Mouse (Mus musculus): Measurements from ENCODE around the gene Gabrg1. TPM values are rescaled to one million over a fixed set of nuclear protein-coding genes. Genes with fewer than 3 reads are reported as not detected.

The Gabrg1 gene
- 17.3 and 25.7 TPM in 2 replicates for polyA plus RNA-seq (2014; fragmentation: Nextera tagmentation; extraction: Ambion mirVana)

DNA sequence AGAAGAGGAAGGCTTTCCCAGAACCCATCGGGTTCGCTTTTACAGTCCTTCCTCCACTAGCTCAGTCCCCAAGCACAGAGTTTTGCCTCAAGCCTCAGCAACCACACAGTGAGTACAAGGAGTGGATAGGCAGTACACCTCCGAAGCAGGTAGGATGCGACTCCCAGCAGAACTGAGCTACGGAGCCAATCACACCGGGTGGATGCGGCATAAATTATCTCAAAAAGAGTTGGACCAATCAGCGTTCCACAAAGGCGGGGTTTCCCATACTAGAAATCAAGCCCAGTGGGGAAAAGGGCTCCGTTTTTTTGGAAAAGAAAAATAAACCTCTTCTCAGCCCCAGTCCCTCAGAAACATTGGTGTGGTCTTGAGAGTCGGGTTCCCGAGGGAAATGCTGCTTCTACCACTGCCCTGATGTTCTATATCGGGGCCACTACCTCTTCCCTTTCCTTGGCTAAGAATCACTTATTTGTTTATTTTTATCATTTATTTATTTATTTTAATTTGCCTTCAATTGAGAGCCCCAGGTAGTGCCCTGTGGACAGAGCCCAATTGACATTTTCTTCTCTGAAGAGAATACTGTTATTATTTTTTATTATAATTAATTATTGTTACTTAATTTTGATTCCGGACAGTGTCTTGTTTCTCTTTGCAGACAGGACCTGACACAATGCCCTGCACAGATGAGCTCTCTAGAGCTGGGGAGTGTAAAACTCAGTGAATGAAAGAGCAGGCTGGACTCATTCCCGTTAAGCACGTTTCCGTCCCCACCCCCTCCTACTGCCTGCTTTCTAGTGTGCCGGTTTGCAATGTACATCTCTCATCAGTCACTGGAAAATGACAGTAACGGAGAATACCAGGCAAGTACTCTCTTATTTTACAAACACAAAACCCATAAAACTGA is at the start of gene Gabrg1:
Gene Gabrg1 (minus strand): TSS at position 426 of the 904 bp plus-strand sequence.
- Histone ChIP-seq H3K4me3 (replicated peaks; ENCODE audit: low read length) (peak within 1 kb of the TSS; percentile 54), H3K27ac (peak within 1 kb of the TSS; percentile 75), H3K36me3 (replicated peaks; ENCODE audit: control insufficient read depth, insufficient read depth) (no peaks in the 10 kb centered on the region), H3K9ac (peak within 1 kb of the TSS; percentile 57), H3K9me3 (ENCODE audit: control insufficient read depth, low read length) (no peaks in the 10 kb centered on the region), H3K4me1 (replicated peaks; ENCODE audit: control insufficient read depth, insufficient read depth, low read length) (no peaks in the 10 kb centered on the region), H3K4me2 (replicated peaks) (peak within 1 kb of the TSS; percentile 86), H3K27me3 (ENCODE audit: control insufficient read depth, insufficient read depth, low read length) (no peaks in the 10 kb centered on the region)
- WGBS: 1% methylated on average over 19 of the region's 19 CpGs
- ATAC-seq (ENCODE audit: low FRiP score) (peak; percentile 92), DNase-seq (ENCODE audit: low spot score) (peak; percentile 78)

DNA sequence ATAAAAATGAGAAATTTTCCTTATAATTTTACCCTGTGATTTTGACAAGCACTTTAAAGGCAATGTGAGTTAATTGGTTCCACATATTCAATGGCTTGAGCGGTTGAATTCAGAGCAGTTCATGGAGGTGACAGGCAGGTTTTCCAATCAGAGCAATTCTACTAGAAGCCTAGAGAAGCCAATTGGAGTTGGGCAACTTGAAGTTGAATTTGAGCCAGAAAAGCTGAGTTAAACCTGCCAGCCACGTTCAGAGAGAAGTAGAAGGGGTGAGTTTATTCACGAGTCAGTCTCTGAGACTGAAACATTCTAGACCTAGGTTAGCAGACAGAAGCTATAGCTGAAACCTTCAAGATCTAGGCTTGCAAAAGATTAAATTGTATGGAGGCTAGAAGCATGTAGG is 41.6 kb upstream of the Gabrg1 start:
- no peak overlapping the region for H3K9ac ChIP-seq
- ATAC-seq (ENCODE audit: low FRiP score) (no peak), DNase-seq (ENCODE audit: low spot score) (no peak)
- H3K27ac ChIP-seq: no peak overlapping the region
- no peak overlapping the region for H3K4me2 ChIP-seq (replicated peaks)
- H3K27me3 ChIP-seq (ENCODE audit: control insufficient read depth, insufficient read depth, low read length): no peaks in the 10 kb centered on the region
- H3K9me3 ChIP-seq (ENCODE audit: control insufficient read depth, low read length): no peaks in the 10 kb centered on the region
- H3K36me3 ChIP-seq (replicated peaks; ENCODE audit: control insufficient read depth, insufficient read depth): no peaks in the 10 kb centered on the region
- 86% methylated on average over 3 of the region's 3 CpGs for WGBS
- no peak overlapping the region for H3K4me3 ChIP-seq (replicated peaks; ENCODE audit: low read length)
- H3K4me1 ChIP-seq (replicated peaks; ENCODE audit: control insufficient read depth, insufficient read depth, low read length): no peaks in the 10 kb centered on the region

DNA sequence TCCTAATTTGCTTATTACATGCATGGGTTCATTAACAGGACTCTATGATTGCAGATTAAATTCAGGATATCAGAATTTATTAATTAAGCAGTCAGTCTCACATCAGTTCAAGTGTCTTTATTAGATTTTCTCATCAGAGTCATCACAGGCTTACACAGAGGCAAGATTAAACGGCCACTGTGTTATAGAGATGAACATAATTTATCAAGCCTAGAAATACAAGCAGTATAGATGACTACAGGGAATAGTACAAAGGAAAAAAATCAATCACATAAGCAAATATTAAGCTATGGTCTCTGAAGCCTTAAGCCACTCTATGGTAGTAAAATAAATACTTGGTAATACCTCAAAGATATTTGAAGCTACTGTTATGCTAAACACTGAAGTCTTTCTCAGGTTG is 27.7 kb upstream of the Gabrg1 start:
- ATAC-seq (ENCODE audit: low FRiP score): peak; percentile 31; the same call in 1 of the 2 replicates

DNA sequence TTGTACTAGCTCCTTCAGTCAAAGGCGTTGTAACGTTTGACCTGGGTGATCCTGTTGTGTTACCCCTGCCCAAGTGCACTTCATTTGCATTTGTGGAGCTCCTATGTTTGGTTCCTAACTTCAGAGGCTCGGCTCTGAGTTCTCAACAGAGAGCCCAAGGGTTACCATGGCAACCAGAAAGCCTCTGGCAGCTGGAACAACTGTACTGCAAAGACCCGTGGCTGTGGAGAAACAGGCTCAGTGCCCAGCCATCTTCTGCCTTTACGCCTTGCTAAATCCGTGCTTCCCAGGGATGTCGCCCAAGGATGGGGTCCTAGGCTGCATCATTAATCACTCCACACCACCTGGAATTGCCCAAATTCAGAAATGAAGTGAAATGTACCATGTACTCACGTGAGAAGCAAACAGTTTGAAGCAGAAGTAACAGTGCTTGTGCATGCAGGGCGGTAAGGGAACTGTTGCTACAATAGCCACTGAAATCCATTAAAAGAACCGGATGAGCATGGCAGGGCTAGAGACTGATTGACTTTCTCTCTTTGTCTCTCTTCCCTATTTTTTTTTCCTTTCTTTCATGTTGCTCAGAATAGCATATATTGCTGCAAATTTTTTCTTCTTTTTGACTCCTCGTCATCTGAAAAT is 798 bp upstream of the Gabrg1 start:
- Histone ChIP-seq H3K9me3 (ENCODE audit: control insufficient read depth, low read length) (no peaks in the 10 kb centered on the region), H3K4me2 (replicated peaks) (peak overlapping the region; percentile 86), H3K27me3 (ENCODE audit: control insufficient read depth, insufficient read depth, low read length) (no peaks in the 10 kb centered on the region), H3K36me3 (replicated peaks; ENCODE audit: control insufficient read depth, insufficient read depth) (no peaks in the 10 kb centered on the region), H3K9ac (peak overlapping the region; percentile 57), H3K27ac (peak overlapping the region; percentile 75), H3K4me3 (replicated peaks; ENCODE audit: low read length) (peak overlapping the region; percentile 54), H3K4me1 (replicated peaks; ENCODE audit: control insufficient read depth, insufficient read depth, low read length) (no peaks in the 10 kb centered on the region)
- ATAC-seq (ENCODE audit: low FRiP score) (peak; percentile 96), DNase-seq (ENCODE audit: low spot score) (peak; percentile 85)
- WGBS: 2% methylated on average over 11 of the region's 11 CpGs

More for the DNA sequence above, 27.7 kb upstream of the Gabrg1 start:
- no peak overlapping the region for H3K27ac ChIP-seq
- no peak for DNase-seq (ENCODE audit: low spot score)
- 38% methylated on average over 1 of the region's 1 CpGs for WGBS
- H3K4me3 ChIP-seq (replicated peaks; ENCODE audit: low read length): no peak overlapping the region
- H3K4me1 ChIP-seq (replicated peaks; ENCODE audit: control insufficient read depth, insufficient read depth, low read length): no peaks in the 10 kb centered on the region
- H3K9me3 ChIP-seq (ENCODE audit: control insufficient read depth, low read length): no peaks in the 10 kb centered on the region
- no peaks in the 10 kb centered on the region for H3K36me3 ChIP-seq (replicated peaks; ENCODE audit: control insufficient read depth, insufficient read depth)
- no peaks in the 10 kb centered on the region for H3K27me3 ChIP-seq (ENCODE audit: control insufficient read depth, insufficient read depth, low read length)
- no peak overlapping the region for H3K4me2 ChIP-seq (replicated peaks)
- no peak overlapping the region for H3K9ac ChIP-seq

DNA sequence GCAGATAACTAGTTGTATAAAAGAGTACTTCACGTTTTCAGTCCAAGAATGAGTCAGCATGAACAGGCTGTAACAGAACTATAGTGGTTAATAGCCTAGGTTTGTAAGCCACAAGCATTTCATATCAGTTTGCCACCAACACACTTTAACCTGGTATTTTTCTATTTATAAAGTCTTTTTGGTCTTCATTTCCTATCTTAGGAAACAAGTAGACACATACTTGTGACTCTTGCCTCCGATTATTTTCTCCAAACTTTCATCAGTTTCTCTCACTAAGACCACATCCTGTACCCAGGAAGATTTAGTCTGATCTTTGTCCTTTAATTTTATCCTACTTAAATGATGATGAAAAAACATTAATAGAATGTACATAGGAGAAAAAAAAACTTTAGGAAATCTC is 23.7 kb downstream of the Gabrg1 start:
- no peak overlapping the region for H3K4me3 ChIP-seq (replicated peaks; ENCODE audit: low read length)
- no peak overlapping the region for H3K9ac ChIP-seq
- ATAC-seq (ENCODE audit: low FRiP score) (no peak), DNase-seq (ENCODE audit: low spot score) (no peak)
- H3K27ac ChIP-seq: no peak overlapping the region
- no peak overlapping the region for H3K4me2 ChIP-seq (replicated peaks)
- H3K36me3 ChIP-seq (replicated peaks; ENCODE audit: control insufficient read depth, insufficient read depth): no peaks in the 10 kb centered on the region
- H3K9me3 ChIP-seq (ENCODE audit: control insufficient read depth, low read length): no peaks in the 10 kb centered on the region
- no peaks in the 10 kb centered on the region for H3K4me1 ChIP-seq (replicated peaks; ENCODE audit: control insufficient read depth, insufficient read depth, low read length)
- WGBS: 90% methylated on average over 2 of the region's 2 CpGs
- no peaks in the 10 kb centered on the region for H3K27me3 ChIP-seq (ENCODE audit: control insufficient read depth, insufficient read depth, low read length)

DNA sequence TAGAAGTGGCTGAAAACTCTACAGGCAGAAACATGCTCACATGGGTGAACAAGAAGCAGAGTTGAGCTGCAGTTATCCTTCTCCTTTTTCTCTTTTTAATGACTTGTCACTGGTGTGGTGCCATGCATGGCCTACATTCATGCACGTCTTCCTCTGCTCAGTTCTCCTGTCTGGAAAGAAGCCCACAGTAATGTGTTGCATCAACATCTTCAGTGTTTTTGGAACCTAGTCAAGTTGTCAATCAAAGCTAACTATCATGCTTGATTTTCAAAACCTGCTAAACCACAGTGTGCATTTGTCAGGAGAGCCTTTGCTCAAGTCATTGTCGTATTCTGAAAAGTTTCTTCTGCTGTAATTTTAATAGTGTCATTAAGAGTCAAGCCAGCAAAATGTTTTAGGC is 106.3 kb downstream of the Gabrg1 start:
- H3K36me3 ChIP-seq (replicated peaks; ENCODE audit: control insufficient read depth, insufficient read depth): no peaks in the 10 kb centered on the region
- WGBS: 86% methylated on average over 2 of the region's 2 CpGs
- H3K4me2 ChIP-seq (replicated peaks): no peak overlapping the region
- DNase-seq (ENCODE audit: low spot score): no peak
- H3K9ac ChIP-seq: no peak overlapping the region
- no peak for ATAC-seq (ENCODE audit: low FRiP score)
- no peaks in the 10 kb centered on the region for H3K27me3 ChIP-seq (ENCODE audit: control insufficient read depth, insufficient read depth, low read length)
- no peak overlapping the region for H3K27ac ChIP-seq
- no peak overlapping the region for H3K4me3 ChIP-seq (replicated peaks; ENCODE audit: low read length)
- no peaks in the 10 kb centered on the region for H3K4me1 ChIP-seq (replicated peaks; ENCODE audit: control insufficient read depth, insufficient read depth, low read length)
- H3K9me3 ChIP-seq (ENCODE audit: control insufficient read depth, low read length): no peaks in the 10 kb centered on the region

DNA sequence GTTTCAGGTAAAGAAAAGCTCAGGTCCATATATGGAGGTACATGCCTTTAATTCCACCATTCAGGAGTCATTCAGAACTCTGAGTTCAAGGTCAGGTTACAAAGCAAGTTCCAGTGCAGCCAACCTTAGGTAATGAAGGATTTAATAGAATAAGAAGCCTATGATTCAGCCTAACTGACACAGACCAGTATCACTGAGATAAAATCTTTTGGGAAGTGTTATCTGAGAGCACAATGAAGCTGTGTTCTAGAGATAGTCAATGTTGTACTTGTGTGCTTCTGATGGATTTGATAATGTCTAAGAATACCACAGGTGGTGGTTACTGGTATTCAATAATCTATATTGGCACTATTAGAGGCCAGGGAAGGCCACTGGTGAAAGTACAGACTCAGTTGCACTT is 138.1 kb downstream of the Gabrg1 start:
- Histone ChIP-seq H3K36me3 (replicated peaks; ENCODE audit: control insufficient read depth, insufficient read depth) (no peaks in the 10 kb centered on the region), H3K4me1 (replicated peaks; ENCODE audit: control insufficient read depth, insufficient read depth, low read length) (no peaks in the 10 kb centered on the region), H3K9ac (no peak overlapping the region), H3K27ac (no peak overlapping the region), H3K9me3 (ENCODE audit: control insufficient read depth, low read length) (no peaks in the 10 kb centered on the region), H3K27me3 (ENCODE audit: control insufficient read depth, insufficient read depth, low read length) (no peaks in the 10 kb centered on the region), H3K4me3 (replicated peaks; ENCODE audit: low read length) (no peak overlapping the region), H3K4me2 (replicated peaks) (no peak overlapping the region)
- DNase-seq (ENCODE audit: low spot score): no peak
- no peak for ATAC-seq (ENCODE audit: low FRiP score)
